Mouse (Mus musculus): ENCODE results near the gene Dnajb12. TPM values are rescaled to one million over a fixed set of nuclear protein-coding genes. Genes with fewer than 3 reads are reported as not detected.

Dnajb12 gene
- polyA plus RNA-seq (2015; fragmentation: Nextera tagmentation; extraction: Ambion mirVana): 30.1 and 32.9 TPM in 2 replicates

DNA sequence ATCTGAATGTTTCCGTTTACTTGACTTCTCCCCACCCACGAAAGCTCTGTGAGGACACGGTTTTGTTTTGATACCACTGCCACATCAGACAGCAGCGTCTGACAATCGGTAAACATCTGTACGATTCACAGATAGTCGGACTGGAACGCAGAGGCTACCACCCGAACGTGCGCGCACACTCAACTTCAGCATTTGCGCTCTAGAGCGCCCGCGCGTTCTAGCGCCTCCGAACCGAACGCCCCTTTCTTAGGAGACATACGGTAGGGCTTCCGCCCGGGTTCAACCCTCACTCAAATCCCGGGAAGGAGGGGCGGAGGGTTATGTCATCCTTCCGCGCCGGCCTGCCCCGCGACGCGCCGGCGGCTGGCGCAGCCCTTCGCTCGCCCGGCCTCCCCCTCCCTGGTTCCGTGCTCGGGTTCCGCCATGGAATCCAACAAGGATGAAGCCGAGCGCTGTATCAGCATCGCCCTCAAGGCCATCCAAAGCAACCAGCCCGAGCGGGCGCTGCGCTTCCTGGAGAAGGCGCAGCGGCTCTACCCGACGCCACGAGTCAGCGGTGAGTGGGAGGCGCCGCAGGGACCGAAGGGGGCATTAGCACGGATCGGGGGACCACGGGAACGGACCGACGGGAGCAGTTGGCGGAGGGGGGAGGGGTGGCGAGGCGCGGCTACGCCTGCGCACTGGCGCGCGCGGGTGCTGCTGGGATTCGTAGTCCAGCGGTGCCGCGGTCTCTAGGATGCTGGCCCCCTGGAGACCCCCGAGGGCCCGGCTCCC lies at the start of gene Dnajb12:
Gene Dnajb12 (plus strand): TSS at position 302 of the 774 bp plus-strand sequence.
- H3K27me3 ChIP-seq (ENCODE audit: insufficient read depth, low read length): no peaks in the 10 kb centered on the region
- no peaks in the 10 kb centered on the region for H3K9me3 ChIP-seq (ENCODE audit: low read length)
- peak within 1 kb of the TSS; percentile 74 for H3K4me3 ChIP-seq (ENCODE audit: low read length)
- H3K4me1 ChIP-seq (ENCODE audit: insufficient read depth, low read length): peaks cover 13% of the 10 kb centered on the region
- peak within 1 kb of the TSS; percentile 94 for H3K9ac ChIP-seq (replicated peaks; ENCODE audit: low read length)
- under 1% methylated on average over 77 of the region's 80 CpGs for WGBS
- H3K4me2 ChIP-seq (replicated peaks; ENCODE audit: low read depth, low read length): peak within 1 kb of the TSS; percentile 78
- no peaks in the 10 kb centered on the region for H3K36me3 ChIP-seq (ENCODE audit: insufficient read depth, low read length)
- peak; percentile 95 for ATAC-seq (ENCODE audit: low FRiP score, low TSS enrichment)
- H3K27ac ChIP-seq (ENCODE audit: low read length): peak within 1 kb of the TSS; percentile 99

DNA sequence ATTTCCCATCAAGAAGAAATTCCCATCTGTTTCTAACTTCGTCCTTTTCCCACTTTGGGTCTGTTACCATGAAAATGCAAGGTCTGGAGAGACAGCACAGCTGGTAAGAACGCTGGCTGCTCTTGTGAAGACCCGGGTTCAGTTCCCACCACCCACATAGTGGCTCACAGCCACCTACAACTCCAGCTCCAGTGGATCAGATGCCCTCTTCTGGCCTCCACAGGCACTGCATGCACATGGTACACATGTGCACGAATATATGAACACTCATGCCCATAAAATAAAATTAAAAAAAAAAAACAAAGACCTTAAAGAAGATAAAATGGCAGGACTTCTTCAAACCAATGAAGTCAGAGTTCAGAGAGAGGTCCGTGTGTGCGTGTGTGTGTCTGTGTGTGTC lies 49.5 kb upstream of the Dnajb12 start:
- no peak for ATAC-seq (ENCODE audit: low FRiP score, low TSS enrichment)
- 97% methylated on average over 6 of the region's 6 CpGs for WGBS
- no peak overlapping the region for H3K27ac ChIP-seq (ENCODE audit: low read length)

DNA sequence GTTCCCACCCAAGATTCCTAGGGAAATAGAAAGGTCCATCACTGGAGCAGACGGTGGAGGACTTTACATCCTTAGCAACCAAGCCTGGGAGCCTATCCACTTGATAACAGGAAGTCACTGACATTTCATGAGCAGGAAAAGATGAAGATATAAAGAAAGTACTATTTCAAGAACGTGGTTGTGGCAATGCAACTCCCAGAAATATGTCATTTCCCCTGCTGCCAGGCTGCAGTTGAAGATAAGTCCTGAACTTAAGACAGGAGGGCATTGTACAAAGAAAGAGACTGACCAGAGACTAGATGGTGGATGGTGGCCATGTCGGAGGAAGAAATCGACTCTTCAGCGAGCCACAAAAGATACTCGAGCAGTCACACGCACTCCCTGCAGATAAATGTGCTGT lies 47.4 kb upstream of the Dnajb12 start:
- no peak for ATAC-seq (ENCODE audit: low FRiP score, low TSS enrichment)
- H3K4me2 ChIP-seq (replicated peaks; ENCODE audit: low read depth, low read length): no peak overlapping the region
- no peak overlapping the region for H3K4me3 ChIP-seq (ENCODE audit: low read length)
- WGBS: 75% methylated on average over 7 of the region's 7 CpGs
- no peak overlapping the region for H3K9ac ChIP-seq (replicated peaks; ENCODE audit: low read length)
- no peaks in the 10 kb centered on the region for H3K27me3 ChIP-seq (ENCODE audit: insufficient read depth, low read length)
- no peaks in the 10 kb centered on the region for H3K9me3 ChIP-seq (ENCODE audit: low read length)
- H3K4me1 ChIP-seq (ENCODE audit: insufficient read depth, low read length): 0 out of 2 replicates have a peak, but pooled peaks cover 6% of the 10 kb centered on the region
- 0 out of 2 replicates have a peak overlapping the region, but pooled peaks have one; percentile 3 for H3K27ac ChIP-seq (ENCODE audit: low read length)
- H3K36me3 ChIP-seq (ENCODE audit: insufficient read depth, low read length): peaks cover 42% of the 10 kb centered on the region

More for the DNA sequence above, 49.5 kb upstream of the Dnajb12 start:
- no peak overlapping the region for H3K4me3 ChIP-seq (ENCODE audit: low read length)
- H3K4me2 ChIP-seq (replicated peaks; ENCODE audit: low read depth, low read length): no peak overlapping the region
- no peak overlapping the region for H3K9ac ChIP-seq (replicated peaks; ENCODE audit: low read length)
- H3K36me3 ChIP-seq (ENCODE audit: insufficient read depth, low read length): peaks cover 43% of the 10 kb centered on the region
- no peaks in the 10 kb centered on the region for H3K27me3 ChIP-seq (ENCODE audit: insufficient read depth, low read length)
- no peaks in the 10 kb centered on the region for H3K4me1 ChIP-seq (ENCODE audit: insufficient read depth, low read length)
- H3K9me3 ChIP-seq (ENCODE audit: low read length): no peaks in the 10 kb centered on the region

DNA sequence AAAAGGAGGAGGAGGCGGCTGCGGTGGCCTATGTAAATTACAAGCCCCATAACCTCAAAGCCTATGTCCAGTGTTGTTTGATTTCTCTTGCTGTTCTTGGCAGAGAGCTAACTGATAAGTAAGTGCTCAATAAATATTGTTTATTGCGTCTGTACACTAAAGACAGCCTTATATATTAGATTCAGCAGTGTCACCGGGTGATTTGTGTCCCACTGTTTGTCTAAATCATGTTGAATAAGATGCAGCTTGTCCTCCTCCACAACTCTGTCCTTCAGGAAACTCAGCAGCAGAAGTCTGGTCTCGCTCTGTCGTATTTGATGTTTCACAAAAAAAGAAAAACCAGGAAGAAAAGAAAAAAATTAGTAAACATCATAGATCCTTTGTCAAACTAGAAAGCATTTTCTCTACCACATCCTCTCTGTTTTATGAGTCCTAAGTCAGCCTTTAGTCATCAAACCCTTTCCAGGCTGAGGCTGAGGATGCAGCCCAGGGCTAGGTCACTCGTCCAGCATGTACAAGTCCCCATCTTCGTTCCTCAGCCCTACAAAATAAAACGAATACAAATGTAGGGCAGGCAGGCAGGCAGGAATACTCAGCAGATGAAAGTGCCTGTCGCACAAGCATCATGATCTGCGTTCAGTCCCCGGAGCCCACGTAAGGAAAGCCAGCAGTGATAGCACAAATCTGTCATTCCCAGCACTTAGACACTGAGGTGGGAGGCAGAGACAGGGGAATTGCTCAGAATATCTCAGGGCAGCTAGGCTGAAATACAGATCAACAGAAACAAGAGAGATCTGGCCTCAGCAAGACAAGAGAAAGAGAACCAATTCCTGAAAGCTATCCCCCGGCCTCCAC lies 43.8 kb upstream of the Dnajb12 start:
- H3K9ac ChIP-seq (replicated peaks; ENCODE audit: low read length): no peak overlapping the region
- H3K36me3 ChIP-seq (ENCODE audit: insufficient read depth, low read length): peaks cover 11% of the 10 kb centered on the region
- H3K4me2 ChIP-seq (replicated peaks; ENCODE audit: low read depth, low read length): no peak overlapping the region
- peak overlapping the region; percentile 63 for H3K27ac ChIP-seq (ENCODE audit: low read length)
- H3K4me1 ChIP-seq (ENCODE audit: insufficient read depth, low read length): 0 out of 2 replicates have a peak, but pooled peaks cover 17% of the 10 kb centered on the region
- WGBS: 42% methylated on average over 14 of the region's 14 CpGs
- peak; percentile 80 for ATAC-seq (ENCODE audit: low FRiP score, low TSS enrichment)
- H3K27me3 ChIP-seq (ENCODE audit: insufficient read depth, low read length): no peaks in the 10 kb centered on the region
- H3K4me3 ChIP-seq (ENCODE audit: low read length): no peak overlapping the region
- H3K9me3 ChIP-seq (ENCODE audit: low read length): no peaks in the 10 kb centered on the region

DNA sequence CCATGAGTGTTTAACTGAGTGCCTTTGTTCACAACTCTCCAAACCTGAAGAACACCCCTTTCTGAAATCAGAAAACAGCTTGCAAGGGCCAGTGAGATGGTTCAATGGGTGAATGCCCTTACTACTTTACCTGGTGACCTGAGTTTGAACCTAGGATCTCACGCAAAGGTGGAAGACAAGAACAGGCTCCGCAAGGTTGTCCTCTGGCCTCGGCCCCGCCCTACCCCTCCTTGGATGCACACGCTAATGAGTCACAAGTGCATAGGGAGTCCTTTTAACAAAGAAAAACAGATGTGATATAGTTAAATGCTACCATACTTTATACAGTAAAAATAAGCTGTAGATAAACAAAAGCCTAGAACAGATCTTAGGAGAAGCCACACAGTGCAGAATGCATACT lies 41.9 kb upstream of the Dnajb12 start:
- ATAC-seq (ENCODE audit: low FRiP score, low TSS enrichment): no peak
- WGBS: 86% methylated on average over 5 of the region's 5 CpGs

DNA sequence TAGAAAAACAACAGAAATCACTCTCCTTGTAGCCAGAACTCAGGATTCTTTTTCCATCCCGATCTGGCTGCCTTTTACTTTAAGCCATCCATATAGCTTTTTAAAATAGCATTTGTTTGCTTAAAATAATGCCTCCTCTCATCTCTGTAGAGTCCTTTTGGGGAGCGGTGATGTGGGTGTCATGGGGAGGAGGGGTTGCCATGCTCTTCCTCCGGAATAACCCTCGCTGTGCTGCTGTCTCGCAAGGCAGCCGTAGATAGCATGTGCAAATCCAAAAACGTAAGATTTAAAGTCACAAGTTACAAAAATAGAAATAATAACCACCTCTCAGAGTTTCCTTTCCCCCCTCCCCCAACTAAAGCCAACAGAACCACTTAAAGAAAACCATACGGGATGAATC lies 37.9 kb upstream of the Dnajb12 start:
- no peak for ATAC-seq (ENCODE audit: low FRiP score, low TSS enrichment)
- 91% methylated on average over 8 of the region's 8 CpGs for WGBS
- no peak overlapping the region for H3K9ac ChIP-seq (replicated peaks; ENCODE audit: low read length)
- no peak overlapping the region for H3K4me3 ChIP-seq (ENCODE audit: low read length)
- no peaks in the 10 kb centered on the region for H3K27me3 ChIP-seq (ENCODE audit: insufficient read depth, low read length)
- H3K27ac ChIP-seq (ENCODE audit: low read length): no peak overlapping the region
- H3K4me1 ChIP-seq (ENCODE audit: insufficient read depth, low read length): peaks cover 29% of the 10 kb centered on the region
- no peaks in the 10 kb centered on the region for H3K9me3 ChIP-seq (ENCODE audit: low read length)
- H3K4me2 ChIP-seq (replicated peaks; ENCODE audit: low read depth, low read length): no peak overlapping the region
- peaks cover 5% of the 10 kb centered on the region; the same call in 1 of the 2 replicates for H3K36me3 ChIP-seq (ENCODE audit: insufficient read depth, low read length)

More for the DNA sequence above, 41.9 kb upstream of the Dnajb12 start:
- Histone ChIP-seq H3K4me3 (ENCODE audit: low read length) (no peak overlapping the region), H3K27ac (ENCODE audit: low read length) (no peak overlapping the region), H3K4me1 (ENCODE audit: insufficient read depth, low read length) (0 out of 2 replicates have a peak, but pooled peaks cover 17% of the 10 kb centered on the region), H3K4me2 (replicated peaks; ENCODE audit: low read depth, low read length) (no peak overlapping the region), H3K9ac (replicated peaks; ENCODE audit: low read length) (no peak overlapping the region), H3K27me3 (ENCODE audit: insufficient read depth, low read length) (no peaks in the 10 kb centered on the region), H3K36me3 (ENCODE audit: insufficient read depth, low read length) (peaks cover 11% of the 10 kb centered on the region; the same call in 1 of the 2 replicates), H3K9me3 (ENCODE audit: low read length) (no peaks in the 10 kb centered on the region)

DNA sequence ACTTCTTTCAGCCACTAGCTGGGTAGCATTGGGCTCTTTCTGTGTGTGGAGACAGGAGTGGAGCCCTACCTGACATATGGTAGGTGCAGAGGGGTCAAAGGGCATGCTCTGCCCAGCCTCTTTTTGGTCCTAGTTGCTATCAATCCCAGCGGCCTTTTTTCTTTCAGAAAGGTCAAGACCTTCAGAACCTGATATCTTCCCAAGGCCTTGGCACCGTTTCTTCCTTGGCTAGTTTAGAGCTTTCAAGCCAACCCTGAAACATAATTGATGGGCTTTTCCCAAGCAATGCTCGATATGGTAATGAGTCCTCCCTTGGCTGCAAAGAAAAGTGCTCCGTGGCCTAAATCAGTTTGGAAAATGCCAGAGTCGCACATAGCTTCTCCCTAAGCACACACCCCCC lies 36.2 kb upstream of the Dnajb12 start:
- H3K4me3 ChIP-seq (ENCODE audit: low read length): no peak overlapping the region
- 23% methylated on average over 5 of the region's 5 CpGs for WGBS
- ATAC-seq (ENCODE audit: low FRiP score, low TSS enrichment): no peak
- no peak overlapping the region for H3K9ac ChIP-seq (replicated peaks; ENCODE audit: low read length)
- peaks cover 5% of the 10 kb centered on the region; the same call in 1 of the 2 replicates for H3K36me3 ChIP-seq (ENCODE audit: insufficient read depth, low read length)
- peaks cover 24% of the 10 kb centered on the region for H3K4me1 ChIP-seq (ENCODE audit: insufficient read depth, low read length)
- H3K4me2 ChIP-seq (replicated peaks; ENCODE audit: low read depth, low read length): no peak overlapping the region
- H3K9me3 ChIP-seq (ENCODE audit: low read length): no peaks in the 10 kb centered on the region
- H3K27ac ChIP-seq (ENCODE audit: low read length): no peak overlapping the region
- no peaks in the 10 kb centered on the region for H3K27me3 ChIP-seq (ENCODE audit: insufficient read depth, low read length)

DNA sequence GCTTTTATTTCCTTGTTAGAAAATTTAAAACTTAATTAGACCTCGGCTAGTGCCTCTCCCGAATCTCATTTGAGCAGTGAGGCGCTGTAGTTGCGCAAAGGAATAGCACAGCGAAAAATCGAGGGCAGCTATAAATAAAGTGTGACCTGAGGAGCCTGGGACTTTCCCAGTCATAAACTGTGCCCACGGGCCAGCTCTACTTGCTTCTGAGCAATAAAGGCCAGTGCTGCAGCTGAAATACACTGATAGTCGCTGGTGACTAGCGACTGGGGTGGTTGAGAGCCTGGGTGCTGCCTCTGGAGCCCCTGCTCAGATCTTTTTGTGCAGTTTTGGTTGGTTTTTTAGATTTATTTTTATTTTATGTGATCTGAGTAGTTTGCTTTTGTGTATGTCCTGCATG lies 34.7 kb upstream of the Dnajb12 start:
- ATAC-seq (ENCODE audit: low FRiP score, low TSS enrichment): no peak
- Histone ChIP-seq H3K27me3 (ENCODE audit: insufficient read depth, low read length) (no peaks in the 10 kb centered on the region), H3K9ac (replicated peaks; ENCODE audit: low read length) (no peak overlapping the region), H3K36me3 (ENCODE audit: insufficient read depth, low read length) (peaks cover 5% of the 10 kb centered on the region; the same call in 1 of the 2 replicates), H3K27ac (ENCODE audit: low read length) (no peak overlapping the region), H3K4me1 (ENCODE audit: insufficient read depth, low read length) (peaks cover 23% of the 10 kb centered on the region), H3K9me3 (ENCODE audit: low read length) (no peaks in the 10 kb centered on the region), H3K4me2 (replicated peaks; ENCODE audit: low read depth, low read length) (no peak overlapping the region), H3K4me3 (ENCODE audit: low read length) (no peak overlapping the region)
- WGBS: 33% methylated on average over 9 of the region's 9 CpGs

DNA sequence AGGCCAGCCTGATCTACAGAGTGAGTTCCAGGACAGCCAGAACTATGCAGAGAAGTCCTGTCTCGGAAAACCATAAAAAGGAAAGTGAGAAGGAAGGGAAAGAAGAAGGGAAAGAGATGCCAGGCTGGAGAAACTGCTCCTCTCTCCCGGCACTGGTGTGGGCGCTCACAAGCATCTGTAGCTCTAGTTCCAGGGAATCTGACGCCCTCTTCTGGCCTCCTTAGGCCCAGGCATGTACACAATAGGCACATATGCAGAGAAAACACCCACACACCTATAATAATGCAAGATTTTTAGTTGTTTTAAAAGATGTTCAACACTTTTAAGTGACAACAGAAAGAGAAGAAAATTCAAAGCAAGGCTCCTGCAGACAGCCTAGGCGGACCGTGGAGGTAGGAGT lies 32.9 kb upstream of the Dnajb12 start:
- peaks cover 4% of the 10 kb centered on the region; the same call in 1 of the 2 replicates for H3K36me3 ChIP-seq (ENCODE audit: insufficient read depth, low read length)
- H3K4me2 ChIP-seq (replicated peaks; ENCODE audit: low read depth, low read length): no peak overlapping the region
- peaks cover 23% of the 10 kb centered on the region for H3K4me1 ChIP-seq (ENCODE audit: insufficient read depth, low read length)
- H3K9ac ChIP-seq (replicated peaks; ENCODE audit: low read length): no peak overlapping the region
- ATAC-seq (ENCODE audit: low FRiP score, low TSS enrichment): no peak
- no peak overlapping the region for H3K27ac ChIP-seq (ENCODE audit: low read length)
- no peak overlapping the region for H3K4me3 ChIP-seq (ENCODE audit: low read length)
- 77% methylated on average over 6 of the region's 6 CpGs for WGBS
- H3K27me3 ChIP-seq (ENCODE audit: insufficient read depth, low read length): no peaks in the 10 kb centered on the region
- H3K9me3 ChIP-seq (ENCODE audit: low read length): no peaks in the 10 kb centered on the region
